Mouse (Mus musculus): ENCODE results near the gene Ccl4.

Gene Ccl4

DNA sequence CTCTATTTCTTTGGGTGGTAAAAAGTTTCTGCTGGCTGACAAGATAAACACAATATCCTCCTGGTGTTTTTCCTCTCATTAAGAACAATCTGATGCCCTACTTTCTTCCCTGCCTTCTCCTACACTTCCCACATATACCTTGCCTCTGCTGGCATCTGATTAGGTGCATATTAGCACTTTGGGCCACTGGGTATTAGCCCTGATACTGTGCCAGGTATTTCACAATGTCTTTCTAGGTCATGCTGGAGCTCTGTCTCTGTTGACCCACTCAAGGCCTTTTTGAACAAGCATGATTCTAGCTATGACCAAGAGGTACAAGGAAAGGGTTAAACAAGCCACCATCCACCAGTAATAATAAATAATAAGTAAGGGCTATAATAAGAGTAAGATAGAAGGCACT is 9.4 kb downstream of the Ccl4 start:
- no peak for DNase-seq (ENCODE audit: low read depth, low spot score)

DNA sequence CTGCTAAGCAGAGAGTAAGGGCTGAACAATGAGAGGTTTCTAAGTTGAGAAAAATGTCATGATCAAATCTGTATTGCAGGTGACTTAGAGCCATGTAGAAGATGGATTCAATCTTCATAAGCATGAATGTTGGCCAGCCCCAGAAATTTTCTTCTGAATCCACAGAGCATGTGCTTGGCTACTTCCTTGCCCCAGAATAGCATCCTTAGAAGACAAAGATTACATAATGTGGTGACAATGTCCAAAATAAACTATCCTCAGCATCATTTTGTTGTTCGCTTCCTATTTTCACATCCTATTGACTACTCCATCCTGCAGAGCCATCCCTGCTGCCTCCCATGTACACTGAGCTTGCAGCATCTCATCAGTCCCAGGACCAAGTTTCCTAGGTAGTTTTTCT is 13.3 kb downstream of the Ccl4 start:
- DNase-seq (ENCODE audit: low read depth, low spot score) = no peak

DNA sequence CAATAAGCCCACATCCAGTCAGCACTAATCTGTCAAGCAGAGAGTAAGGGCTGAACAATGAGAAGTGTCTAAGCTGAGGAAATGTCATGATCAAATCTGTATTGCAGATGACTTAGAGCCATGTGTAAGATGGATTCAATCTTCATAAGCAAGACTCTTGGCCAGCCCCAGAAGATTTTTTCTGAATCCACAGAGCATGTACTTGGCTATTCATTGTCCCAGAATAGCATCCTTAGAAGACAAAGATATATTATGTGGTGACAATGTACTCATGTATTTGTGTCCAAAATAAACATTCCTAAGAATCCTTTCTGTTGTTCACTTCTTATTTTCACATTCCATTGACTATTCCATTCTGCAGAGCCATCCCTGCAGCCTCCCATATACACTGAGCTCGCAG is 27.5 kb downstream of the Ccl4 start:
- DNase-seq (ENCODE audit: low read depth, low spot score) = no peak

DNA sequence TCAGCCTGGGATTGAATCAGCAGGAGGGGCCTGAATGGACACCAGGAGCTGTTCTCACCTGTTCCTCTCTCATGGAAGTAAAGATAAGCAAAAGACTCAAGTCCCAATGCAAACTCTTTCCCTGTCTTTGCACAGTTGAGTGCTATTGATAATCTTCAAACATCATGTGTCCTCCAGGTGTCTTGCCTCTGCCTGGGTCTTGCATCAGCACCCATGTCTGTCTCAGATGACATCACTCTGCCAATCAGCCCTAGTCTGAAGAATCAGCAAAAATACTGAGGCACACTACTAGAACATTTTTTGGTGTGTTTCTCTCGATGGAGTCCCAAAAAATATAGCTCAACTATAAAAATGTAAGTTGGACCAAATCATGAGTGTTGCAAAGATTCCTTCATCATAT is 29.6 kb downstream of the Ccl4 start:
- no peak for DNase-seq (ENCODE audit: low read depth, low spot score)

DNA sequence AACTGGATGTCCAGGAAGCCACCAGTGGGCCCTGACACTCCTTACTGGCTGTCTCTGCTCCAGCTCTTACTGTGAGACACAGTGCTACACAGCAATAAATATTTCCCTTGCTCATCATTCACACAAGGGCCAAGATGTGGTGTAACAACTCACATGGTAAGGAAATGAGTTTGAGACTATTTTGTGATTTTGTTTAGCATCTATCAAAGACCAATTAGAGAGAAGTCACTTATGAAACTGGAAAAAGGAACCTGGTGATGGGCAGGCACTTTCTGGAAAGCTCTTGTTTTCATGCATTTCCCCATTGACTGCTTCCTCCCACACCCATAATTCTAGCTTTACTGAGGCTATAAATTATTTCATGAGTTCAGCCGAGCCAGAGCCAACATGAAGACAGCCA is 41.3 kb downstream of the Ccl4 start, which contains the start of gene Wfdc17:
Wfdc17 (plus strand) TSS at position 287 of the 400 bp plus-strand sequence.
- DNase-seq (ENCODE audit: low read depth, low spot score) = peak; percentile 24

DNA sequence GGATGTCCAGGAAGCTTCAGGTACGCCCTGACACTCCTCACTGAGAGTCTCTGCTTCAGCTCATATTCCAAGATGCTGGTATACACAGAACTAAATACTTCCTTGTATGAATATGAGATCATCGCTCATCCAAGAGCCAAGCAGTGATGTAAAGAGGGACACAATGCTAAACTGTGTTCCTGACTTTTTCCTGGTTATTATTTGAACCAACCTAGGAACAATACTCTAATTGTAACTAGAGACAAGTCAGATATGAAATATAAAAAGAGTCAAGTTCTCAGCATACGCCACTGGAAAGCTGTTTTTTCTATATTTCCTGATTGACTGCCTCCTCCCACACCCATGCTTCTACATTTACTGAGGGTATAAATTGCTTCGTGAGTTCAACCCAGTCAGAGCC is 46.3 kb downstream of the Ccl4 start, which contains the start of gene Wfdc18:
Wfdc18 (plus strand) TSS at position 301 of the 400 bp plus-strand sequence.
- DNase-seq (ENCODE audit: low read depth, low spot score) = no peak

DNA sequence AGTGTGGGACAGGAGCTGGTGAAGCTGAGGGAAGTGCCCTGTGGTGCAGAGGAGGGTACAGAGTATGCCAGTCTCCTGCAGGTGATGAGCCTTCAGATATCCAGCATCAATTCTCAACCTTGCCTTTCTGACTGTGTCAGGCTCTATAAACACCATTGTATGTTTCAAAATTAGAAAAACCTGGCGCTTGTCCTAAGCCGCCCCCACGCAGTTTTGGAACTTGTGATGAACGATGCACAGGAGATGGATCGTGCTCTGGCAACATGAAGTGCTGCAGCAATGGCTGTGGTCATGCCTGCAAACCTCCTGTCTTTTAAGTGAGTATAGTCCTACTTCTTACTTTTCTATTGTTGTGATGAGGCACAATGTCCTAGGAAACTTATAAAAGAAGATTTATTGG is 47.3 kb downstream of the Ccl4 start:
- no peak for DNase-seq (ENCODE audit: low read depth, low spot score)

DNA sequence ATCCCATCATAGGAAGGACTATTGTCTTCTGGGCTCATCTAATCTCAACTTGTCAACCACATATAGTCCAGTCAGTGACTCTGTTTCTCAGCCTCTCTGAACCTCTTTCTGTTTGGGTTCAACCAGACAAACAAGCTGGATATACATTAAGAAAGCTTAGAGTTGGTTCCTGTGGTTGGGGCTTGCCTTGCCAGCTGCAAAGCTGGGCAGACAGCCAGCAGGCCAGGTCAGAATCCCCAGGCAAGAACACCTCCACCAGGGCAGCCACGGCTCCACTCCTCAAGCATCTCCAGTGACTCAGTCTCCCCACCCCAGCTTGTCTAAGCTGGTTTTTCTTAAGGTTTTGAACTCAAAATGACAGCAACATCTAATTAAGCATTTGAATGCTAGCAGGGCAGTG is 50.3 kb downstream of the Ccl4 start:
- no peak for DNase-seq (ENCODE audit: low read depth, low spot score)

DNA sequence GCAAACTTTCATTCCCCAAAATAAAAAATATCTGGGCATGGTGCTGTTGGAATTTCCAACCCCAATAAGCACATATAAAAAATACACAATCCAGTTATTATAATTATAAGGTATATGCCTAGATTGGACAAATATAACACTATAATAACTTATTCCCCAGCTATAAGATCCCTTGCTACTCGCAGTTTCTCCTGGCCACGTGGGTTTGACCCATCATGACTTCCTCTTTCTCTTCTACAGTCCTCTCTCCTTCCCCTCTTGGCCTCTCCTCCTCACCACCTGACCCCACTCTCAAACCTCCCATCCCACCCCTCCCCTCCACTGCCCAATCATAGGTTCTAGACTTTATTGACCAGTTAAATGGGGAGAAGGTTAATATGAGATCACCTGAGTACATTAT is 51.5 kb downstream of the Ccl4 start:
- no peak for DNase-seq (ENCODE audit: low read depth, low spot score)

Measured in skeletal muscle tissue, adult 2 months (tissue).